Mouse (Mus musculus) 416B (cell line): ENCODE data around the gene Mapre1.

Experiments used
- DNase-seq: peaks from one replicate; pipeline ENCODE4 v3.0.0; 2011; ENCODE audit warnings: low read depth

Mapre1 gene

GRCm38 (mm10) chr2:153778638-153779362 is 37.7 kb downstream of the Mapre1 start:
- DNase-seq: no peak

- no peak for DNase-seq
These were observed 38.4 kb downstream of the Mapre1 start, which contains the start of gene Efcab8 for GRCm38 (mm10) chr2:153779394-153779981. Gene Efcab8 (plus strand): TSS chr2:153779931.

DNA sequence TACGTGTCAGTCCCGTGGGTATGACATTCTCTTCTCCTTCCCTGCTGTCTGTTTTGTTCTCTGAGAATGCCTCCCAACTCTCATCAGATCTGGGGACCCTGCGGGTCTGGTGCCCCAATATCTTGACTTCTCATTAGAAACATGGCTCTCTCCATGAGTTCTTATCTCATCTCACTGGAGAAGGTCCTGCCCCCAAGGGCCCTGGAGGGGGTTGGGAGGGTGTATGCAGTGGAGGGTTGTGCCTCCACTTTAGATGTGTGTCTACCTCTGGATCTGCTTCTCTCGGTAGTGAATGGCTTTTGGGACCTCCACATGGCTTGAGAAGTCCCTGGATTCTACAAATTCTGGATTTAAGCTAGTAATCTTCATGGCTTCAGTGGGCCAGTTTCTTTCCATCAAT is 40.1 kb downstream of the Mapre1 start:
- DNase-seq: no peak

- peak; percentile 34 for DNase-seq
These were observed 43.6 kb downstream of the Mapre1 start for GRCm38 (mm10) chr2:153784668-153785067.

GRCm38 (mm10) chr2:153793366-153793765 is 52.3 kb downstream of the Mapre1 start:
- DNase-seq: no peak

DNA sequence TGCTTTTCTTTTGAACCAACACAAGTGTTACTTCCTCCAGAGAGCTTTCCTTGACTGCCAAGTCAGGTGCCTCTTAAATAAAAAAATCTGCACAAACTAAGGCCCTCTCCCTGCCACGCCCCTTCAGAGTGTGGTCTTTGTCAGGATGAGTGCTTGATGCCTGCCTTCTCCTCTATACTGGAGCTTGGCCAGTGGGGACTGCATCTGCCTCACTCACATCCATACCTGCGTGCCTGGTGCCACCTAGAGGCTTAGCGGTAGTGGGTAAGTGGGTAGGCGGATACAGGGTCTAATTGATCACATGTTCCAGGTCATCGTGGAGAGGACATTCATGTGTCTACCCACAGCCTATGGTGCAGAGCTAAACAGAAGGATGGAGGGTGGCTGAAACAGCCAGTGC is 54.0 kb downstream of the Mapre1 start:
- peak; percentile 46 for DNase-seq

GRCm38 (mm10) chr2:153807464-153807863 is 66.4 kb downstream of the Mapre1 start:
- DNase-seq: peak; percentile 68

- no peak for DNase-seq
These were observed 67.1 kb downstream of the Mapre1 start for GRCm38 (mm10) chr2:153808146-153808545.

DNA sequence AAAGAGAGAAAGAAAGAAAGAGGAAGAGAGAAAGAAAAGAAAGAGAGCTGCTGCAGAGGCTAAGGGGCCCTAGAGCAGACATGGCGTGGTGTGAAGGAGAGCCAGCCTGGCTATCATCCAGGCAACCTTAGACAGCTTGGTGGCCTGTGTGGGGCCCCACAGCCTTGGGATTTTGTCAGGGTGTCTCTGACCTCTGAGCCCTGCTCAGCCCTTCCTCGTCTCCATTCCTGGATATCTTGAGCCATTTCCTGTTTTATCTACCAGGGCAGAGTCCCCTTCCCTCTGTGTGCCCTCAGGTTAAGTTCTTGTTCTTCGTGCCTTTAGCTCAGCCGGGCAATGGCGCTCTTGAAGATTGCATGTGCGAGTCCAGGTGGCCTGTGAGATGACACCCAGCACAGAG is 67.8 kb downstream of the Mapre1 start:
- no peak for DNase-seq

GRCm38 (mm10) chr2:153809921-153810320 is 68.8 kb downstream of the Mapre1 start:
- DNase-seq: no peak

DNA sequence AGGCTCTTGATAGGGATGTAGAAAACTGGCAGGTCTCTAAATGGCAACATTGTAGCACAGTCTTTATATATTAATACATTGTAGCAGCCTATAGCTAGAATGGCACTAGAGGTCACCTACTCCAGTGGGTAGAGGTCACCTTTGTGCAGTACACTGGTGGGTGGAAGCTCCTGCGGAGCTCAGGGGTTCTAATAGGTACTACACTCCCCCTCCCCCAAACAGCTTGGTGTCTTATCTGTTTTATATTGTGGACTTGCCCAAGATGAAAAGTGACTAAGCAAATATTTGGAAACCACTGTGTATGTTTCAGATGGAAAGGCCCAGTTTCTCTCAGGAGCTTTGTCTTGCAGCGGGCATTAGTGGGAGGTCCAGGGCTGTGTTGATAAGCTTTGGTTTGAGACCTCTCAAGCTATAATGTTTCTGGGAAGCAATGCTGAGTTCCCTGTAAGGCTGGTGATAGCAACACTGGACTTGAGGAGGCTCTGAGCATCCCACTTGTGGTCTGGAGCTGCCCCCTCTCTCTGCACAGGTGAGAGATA is 81.0 kb downstream of the Mapre1 start:
- DNase-seq: no peak
